Mouse (Mus musculus) embryonic facial prominence, embryonic 13.5 days (tissue): ENCODE measurements around the gene Gzmf. TPM values are rescaled to one million over a fixed set of nuclear protein-coding genes. Genes with fewer than 3 reads are reported as not detected.
"Not testable (repeated sequence)": the region's sequence is repeated elsewhere in the genome, so short reads cannot be mapped to it uniquely, and the experiment has no call there.

Experiments
- ATAC-seq: fragments of 200-750 bp; cut with Nextera tagmentation; 2 replicates; pipeline ENCODE4 v1.8.0; 2017; ENCODE audit warnings: low read depth; ENCODE audit not compliant: insufficient number of reproducible peaks, insufficient read depth, low FRiP score, low TSS enrichment
- H3K27ac ChIP-seq: fragments of 300-500 bp; sonication (generic); 2 replicates; pipeline ENCODE4 v1.5.1; 2015; ENCODE audit warnings: moderate library complexity, mild to moderate bottlenecking, inconsistent platforms
- H3K27me3 ChIP-seq: fragments of 300-500 bp; sonication (generic); 2 replicates; pipeline ENCODE4 v1.6.1; 2015; ENCODE audit warnings: mild to moderate bottlenecking, inconsistent platforms
- H3K36me3 ChIP-seq: fragments of 300-500 bp; sonication (generic); 2 replicates; pipeline ENCODE4 v1.6.1; 2015; ENCODE audit warnings: mild to moderate bottlenecking, inconsistent platforms
- H3K4me1 ChIP-seq: fragments of 300-500 bp; sonication (generic); 2 replicates; pipeline ENCODE4 v1.6.1; 2015; ENCODE audit warnings: inconsistent platforms
- H3K4me2 ChIP-seq: fragments of 300-500 bp; sonication (generic); 2 replicates; pipeline ENCODE4 v1.6.1; 2015; ENCODE audit warnings: moderate library complexity, mild to moderate bottlenecking, inconsistent platforms
- H3K4me3 ChIP-seq: fragments of 300-500 bp; sonication (generic); 2 replicates; pipeline ENCODE4 v1.5.1; 2015; ENCODE audit warnings: mild to moderate bottlenecking, inconsistent platforms
- H3K9ac ChIP-seq: fragments of 300-500 bp; sonication (generic); 2 replicates; pipeline ENCODE4 v1.6.1; 2015; ENCODE audit warnings: mild to moderate bottlenecking, inconsistent platforms
- H3K9me3 ChIP-seq: fragments of 300-500 bp; sonication (generic); 2 replicates; pipeline ENCODE4 v1.6.1; 2016; ENCODE audit warnings: inconsistent platforms
- WGBS: fragments of 180-500 bp; shearing (Covaris S2); methylation state at CpG from one replicate; pipeline ENCODE4 v1.1.7; 2015; ENCODE audit warnings: mixed read lengths; 5-methylcytosine and 5-hydroxymethylcytosine counted together
- polyA plus RNA-seq: library from polyadenylated mRNA; unstranded; fragments of >200 nt; fragmentation: Nextera tagmentation; extraction: Ambion mirVana; gene quantifications from 2 replicates; pipeline ENCODE4 v1.2.1, GENCODE M21; 2015

Gzmf gene
- polyA plus RNA-seq, 1 experiment from 2014 or later = not detected

GRCm38 (mm10) chr14:56162109-56162508, 49.1 kb downstream of the Gzmf start:
- no peaks in the 10 kb centered on the region for H3K36me3 ChIP-seq
- no peaks in the 10 kb centered on the region for H3K4me1 ChIP-seq
- H3K4me2 ChIP-seq = no peak overlapping the region
- 81% methylated on average over 2 of the region's 2 CpGs for WGBS
- H3K4me3 ChIP-seq = no peak overlapping the region
- H3K9me3 ChIP-seq = no peaks in the 10 kb centered on the region
- no peaks in the 10 kb centered on the region for H3K27me3 ChIP-seq
- no peak overlapping the region for H3K9ac ChIP-seq
- no peak for ATAC-seq
- H3K27ac ChIP-seq = no peak overlapping the region

DNA sequence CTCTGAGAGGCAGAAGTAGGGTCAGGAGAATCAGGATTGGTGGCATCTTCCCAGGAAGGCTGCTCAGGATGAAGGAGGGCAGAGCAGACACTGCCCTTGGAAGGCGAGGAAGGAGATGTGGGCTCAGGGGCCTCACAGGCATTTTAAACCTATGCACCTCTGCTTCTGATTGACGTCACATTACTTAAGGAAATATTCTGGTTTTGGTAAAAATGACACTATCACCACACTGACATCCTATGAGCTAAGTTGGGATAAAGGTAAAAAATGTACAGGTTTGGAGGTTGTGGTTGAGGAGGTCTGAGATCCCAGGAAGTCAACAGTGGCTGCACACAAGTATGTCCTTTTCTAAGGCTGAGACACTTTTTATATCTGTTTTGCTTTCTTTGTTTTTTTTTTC, 51.7 kb downstream of the Gzmf start, which contains the start of gene Gzmg:
TSS of gene Gzmg (minus strand) at position 101 of the 400 bp plus-strand sequence.
- not testable (repeated sequence) for H3K4me3 ChIP-seq, H3K9ac ChIP-seq, H3K27me3 ChIP-seq, H3K36me3 ChIP-seq, H3K9me3 ChIP-seq, ATAC-seq, H3K4me1 ChIP-seq, H3K27ac ChIP-seq, H3K4me2 ChIP-seq
- WGBS = 82% methylated on average over 2 of the region's 2 CpGs

GRCm38 (mm10) chr14:56155340-56155739, 55.9 kb downstream of the Gzmf start:
- Histone ChIP-seq H3K9me3 (no peaks in the 10 kb centered on the region), H3K4me1 (no peaks in the 10 kb centered on the region), H3K9ac (no peak overlapping the region), H3K4me2 (no peak overlapping the region), H3K27me3 (no peaks in the 10 kb centered on the region), H3K36me3 (no peaks in the 10 kb centered on the region), H3K4me3 (no peak overlapping the region), H3K27ac (no peak overlapping the region)
- WGBS = 73% methylated on average over 2 of the region's 2 CpGs
- ATAC-seq = no peak

Other genes with a start within 250 kb of the Gzmf start
- not detected in 2 replicates for gene Mcpt1, start 193.4 kb downstream of the Gzmf start, polyA plus RNA-seq
- gene Mcpt9, start 180.9 kb downstream of the Gzmf start, polyA plus RNA-seq = not detected in 2 replicates
- gene Mcpt2, start 169.4 kb downstream of the Gzmf start, polyA plus RNA-seq = 0.39 and 0.41 TPM in 2 replicates
- 1.1 TPM in 1 of 2 replicates, not detected in the other for gene Mcpt4, start 149.1 kb downstream of the Gzmf start, polyA plus RNA-seq
- 0.44 and 0.48 TPM in 2 replicates for gene Mcpt8, start 126.1 kb downstream of the Gzmf start, polyA plus RNA-seq
- gene Ctsg, start 108.8 kb downstream of the Gzmf start, polyA plus RNA-seq = 0.36 TPM in 1 of 2 replicates, not detected in the other
- gene Gzme, start 90.8 kb downstream of the Gzmf start, polyA plus RNA-seq = not detected in 2 replicates
- not detected in 2 replicates for gene Gzmd, start 78.8 kb downstream of the Gzmf start, polyA plus RNA-seq
- not detected in 2 replicates for gene Gzmg, start 51.8 kb downstream of the Gzmf start, polyA plus RNA-seq
- gene Gzmn, start 36.8 kb downstream of the Gzmf start, polyA plus RNA-seq = not detected in 2 replicates
- 0.32 TPM in 1 of 2 replicates, not detected in the other for gene Gzmc, start 23.2 kb upstream of the Gzmf start, polyA plus RNA-seq
- 0.54 and 0.90 TPM in 2 replicates for gene Gzmb, start 50.8 kb upstream of the Gzmf start, polyA plus RNA-seq
- 0.11 and 0.15 TPM in 2 replicates for gene Atp12a, start 153.7 kb upstream of the Gzmf start, polyA plus RNA-seq
- 2.0 and 2.2 TPM in 2 replicates for gene Rnf17, start 191.2 kb upstream of the Gzmf start, polyA plus RNA-seq